Mouse (Mus musculus) thymus, postnatal 36 days (tissue): Measurements from ENCODE around the gene H2al1c.
"Not testable (repeated sequence)": the region's sequence is repeated elsewhere in the genome, so short reads cannot be mapped to it uniquely, and the experiment has no call there.

Source experiments
- DNase-seq, 2 experiments: peaks; one replicate each; pipeline ENCODE4 v3.0.0; 2022; ENCODE audit warnings: mixed read lengths in 2 of 2

H2al1c gene

GRCm38 (mm10) chrX:11305355-11305754 lies at the start of gene H2al1c:
TSS of gene H2al1c (plus strand) at chrX:11305655.
- DNase-seq = not testable (repeated sequence)

GRCm38 (mm10) chrX:11264918-11265317 lies 40.5 kb upstream of the H2al1c start:
- no peak for DNase-seq

GRCm38 (mm10) chrX:11267791-11268190 lies 37.7 kb upstream of the H2al1c start:
- DNase-seq = no peak

GRCm38 (mm10) chrX:11269074-11269473 lies 36.4 kb upstream of the H2al1c start:
- DNase-seq = no peak

GRCm38 (mm10) chrX:11273190-11273589 lies 32.3 kb upstream of the H2al1c start:
- DNase-seq = no peak

- DNase-seq = no peak
These were observed 28.4 kb upstream of the H2al1c start for GRCm38 (mm10) chrX:11277083-11277482.

GRCm38 (mm10) chrX:11280741-11281140 lies 24.7 kb upstream of the H2al1c start:
- no peak for DNase-seq

GRCm38 (mm10) chrX:11288306-11288882 lies 17.1 kb upstream of the H2al1c start:
- DNase-seq = no peak

- DNase-seq = no peak
These were observed 16.2 kb upstream of the H2al1c start for GRCm38 (mm10) chrX:11289244-11289643.

GRCm38 (mm10) chrX:11298957-11299356 lies 6.5 kb upstream of the H2al1c start, which contains the start of gene H2al1a:
TSS of gene H2al1a (plus strand) at chrX:11299257.
- DNase-seq = not testable (repeated sequence)

GRCm38 (mm10) chrX:11302132-11302531 lies 3.3 kb upstream of the H2al1c start, which contains the start of gene H2al1b:
TSS of gene H2al1b (plus strand) at chrX:11302432.
- DNase-seq = not testable (repeated sequence)

- not testable (repeated sequence) for DNase-seq
These were observed 3.1 kb downstream of the H2al1c start, which contains the start of gene H2al1d for GRCm38 (mm10) chrX:11308524-11308923. TSS of gene H2al1d (plus strand) at chrX:11308824.

- DNase-seq = not testable (repeated sequence)
These were observed 6.2 kb downstream of the H2al1c start, which contains the start of gene H2al1e for GRCm38 (mm10) chrX:11311634-11312033. TSS of gene H2al1e (plus strand) at chrX:11311934.

GRCm38 (mm10) chrX:11314858-11315257 lies 9.4 kb downstream of the H2al1c start, which contains the start of gene H2al1f:
TSS of gene H2al1f (plus strand) at chrX:11315158.
- not testable (repeated sequence) for DNase-seq

GRCm38 (mm10) chrX:11317956-11318355 lies 12.5 kb downstream of the H2al1c start, which contains the start of gene H2al1g:
TSS of gene H2al1g (plus strand) at chrX:11318256.
- DNase-seq = not testable (repeated sequence)

GRCm38 (mm10) chrX:11321192-11321591 lies 15.7 kb downstream of the H2al1c start, which contains the start of gene H2al1h:
TSS of gene H2al1h (plus strand) at chrX:11321492.
- DNase-seq = not testable (repeated sequence)

GRCm38 (mm10) chrX:11324359-11324758 lies 18.9 kb downstream of the H2al1c start, which contains the start of gene H2al1i:
TSS of gene H2al1i (plus strand) at chrX:11324659.
- DNase-seq = not testable (repeated sequence)

GRCm38 (mm10) chrX:11327522-11327921 lies 22.1 kb downstream of the H2al1c start, which contains the start of gene H2al1j:
TSS of gene H2al1j (plus strand) at chrX:11327822.
- DNase-seq = not testable (repeated sequence)

- no peak for DNase-seq
These were observed 40.3 kb downstream of the H2al1c start for GRCm38 (mm10) chrX:11345762-11346161.

GRCm38 (mm10) chrX:11346756-11347155 lies 41.3 kb downstream of the H2al1c start:
- DNase-seq = no peak
